Mouse (Mus musculus): ENCODE results near the gene Mypn. TPM values are rescaled to one million over a fixed set of nuclear protein-coding genes. Genes with fewer than 3 reads are reported as not detected.

Gene Mypn
- polyA plus RNA-seq, 1 experiment from 2014 or later = 0.60 TPM

- H3K4me2 ChIP-seq (ENCODE audit: low read depth, severe bottlenecking) = no peak overlapping the region
- no peak overlapping the region for H3K27ac ChIP-seq (replicated peaks; ENCODE audit: low read depth, low read length)
- H3K4me1 ChIP-seq (ENCODE audit: control insufficient read depth, insufficient read depth, low read length) = no peaks in the 10 kb centered on the region
- no peaks in the 10 kb centered on the region for H3K36me3 ChIP-seq (ENCODE audit: control insufficient read depth, insufficient read depth, low read length)
- no peak overlapping the region for H3K9ac ChIP-seq (ENCODE audit: low read length)
- no peak for ATAC-seq (ENCODE audit: insufficient number of reproducible peaks, low FRiP score, low TSS enrichment, low read depth)
- no peaks in the 10 kb centered on the region for H3K9me3 ChIP-seq (ENCODE audit: control insufficient read depth, low read length)
- H3K4me3 ChIP-seq (ENCODE audit: low read depth, low read length) = no peak overlapping the region
- DNase-seq (ENCODE audit: low spot score) = no peak
- WGBS = 87% methylated on average over 8 of the region's 8 CpGs
- no peaks in the 10 kb centered on the region for H3K27me3 ChIP-seq (ENCODE audit: control insufficient read depth, insufficient read depth, low read length)
Observed at GRCm38 (mm10) chr10:63123141-63123540, 80.6 kb downstream of the Mypn start.

GRCm38 (mm10) chr10:63122516-63122915 lies 81.2 kb downstream of the Mypn start:
- DNase-seq (ENCODE audit: low spot score) (peak; percentile 48), ATAC-seq (ENCODE audit: insufficient number of reproducible peaks, low FRiP score, low TSS enrichment, low read depth) (peak; percentile 47; the same call in 1 of the 2 replicates)
- Histone ChIP-seq H3K27me3 (ENCODE audit: control insufficient read depth, insufficient read depth, low read length) (no peaks in the 10 kb centered on the region), H3K4me3 (ENCODE audit: low read depth, low read length) (no peak overlapping the region), H3K9me3 (ENCODE audit: control insufficient read depth, low read length) (no peaks in the 10 kb centered on the region), H3K36me3 (ENCODE audit: control insufficient read depth, insufficient read depth, low read length) (no peaks in the 10 kb centered on the region), H3K4me2 (ENCODE audit: low read depth, severe bottlenecking) (no peak overlapping the region), H3K4me1 (ENCODE audit: control insufficient read depth, insufficient read depth, low read length) (no peaks in the 10 kb centered on the region), H3K9ac (ENCODE audit: low read length) (no peak overlapping the region), H3K27ac (replicated peaks; ENCODE audit: low read depth, low read length) (no peak overlapping the region)
- WGBS = 30% methylated on average over 8 of the region's 8 CpGs

GRCm38 (mm10) chr10:63121961-63122360 lies 81.8 kb downstream of the Mypn start:
- ATAC-seq (ENCODE audit: insufficient number of reproducible peaks, low FRiP score, low TSS enrichment, low read depth) (no peak), DNase-seq (ENCODE audit: low spot score) (no peak)
- Histone ChIP-seq H3K36me3 (ENCODE audit: control insufficient read depth, insufficient read depth, low read length) (no peaks in the 10 kb centered on the region), H3K9ac (ENCODE audit: low read length) (no peak overlapping the region), H3K4me2 (ENCODE audit: low read depth, severe bottlenecking) (no peak overlapping the region), H3K4me1 (ENCODE audit: control insufficient read depth, insufficient read depth, low read length) (no peaks in the 10 kb centered on the region), H3K27me3 (ENCODE audit: control insufficient read depth, insufficient read depth, low read length) (no peaks in the 10 kb centered on the region), H3K4me3 (ENCODE audit: low read depth, low read length) (no peak overlapping the region), H3K9me3 (ENCODE audit: control insufficient read depth, low read length) (no peaks in the 10 kb centered on the region), H3K27ac (replicated peaks; ENCODE audit: low read depth, low read length) (no peak overlapping the region)
- 88% methylated on average over 14 of the region's 14 CpGs for WGBS

- Histone ChIP-seq H3K27ac (replicated peaks; ENCODE audit: low read depth, low read length) (no peak overlapping the region), H3K36me3 (ENCODE audit: control insufficient read depth, insufficient read depth, low read length) (no peaks in the 10 kb centered on the region), H3K27me3 (ENCODE audit: control insufficient read depth, insufficient read depth, low read length) (no peaks in the 10 kb centered on the region), H3K4me2 (ENCODE audit: low read depth, severe bottlenecking) (no peak overlapping the region), H3K4me1 (ENCODE audit: control insufficient read depth, insufficient read depth, low read length) (no peaks in the 10 kb centered on the region), H3K4me3 (ENCODE audit: low read depth, low read length) (no peak overlapping the region), H3K9ac (ENCODE audit: low read length) (no peak overlapping the region), H3K9me3 (ENCODE audit: control insufficient read depth, low read length) (no peaks in the 10 kb centered on the region)
- WGBS = 81% methylated on average over 14 of the region's 14 CpGs
- ATAC-seq (ENCODE audit: insufficient number of reproducible peaks, low FRiP score, low TSS enrichment, low read depth) = no peak
- no peak for DNase-seq (ENCODE audit: low spot score)
Observed at GRCm38 (mm10) chr10:63119916-63120315, 83.8 kb downstream of the Mypn start.

- no peaks in the 10 kb centered on the region for H3K9me3 ChIP-seq (ENCODE audit: control insufficient read depth, low read length)
- H3K27ac ChIP-seq (replicated peaks; ENCODE audit: low read depth, low read length) = no peak overlapping the region
- H3K27me3 ChIP-seq (ENCODE audit: control insufficient read depth, insufficient read depth, low read length) = no peaks in the 10 kb centered on the region
- no peak for DNase-seq (ENCODE audit: low spot score)
- H3K4me2 ChIP-seq (ENCODE audit: low read depth, severe bottlenecking) = no peak overlapping the region
- no peak for ATAC-seq (ENCODE audit: insufficient number of reproducible peaks, low FRiP score, low TSS enrichment, low read depth)
- H3K4me1 ChIP-seq (ENCODE audit: control insufficient read depth, insufficient read depth, low read length) = no peaks in the 10 kb centered on the region
- no peak overlapping the region for H3K4me3 ChIP-seq (ENCODE audit: low read depth, low read length)
- no peak overlapping the region for H3K9ac ChIP-seq (ENCODE audit: low read length)
- H3K36me3 ChIP-seq (ENCODE audit: control insufficient read depth, insufficient read depth, low read length) = no peaks in the 10 kb centered on the region
- 93% methylated on average over 8 of the region's 8 CpGs for WGBS
Observed at GRCm38 (mm10) chr10:63117583-63117982, 86.2 kb downstream of the Mypn start.

- Histone ChIP-seq H3K9me3 (ENCODE audit: control insufficient read depth, low read length) (no peaks in the 10 kb centered on the region), H3K36me3 (ENCODE audit: control insufficient read depth, insufficient read depth, low read length) (no peaks in the 10 kb centered on the region), H3K27me3 (ENCODE audit: control insufficient read depth, insufficient read depth, low read length) (no peaks in the 10 kb centered on the region), H3K27ac (replicated peaks; ENCODE audit: low read depth, low read length) (no peak overlapping the region), H3K4me1 (ENCODE audit: control insufficient read depth, insufficient read depth, low read length) (no peaks in the 10 kb centered on the region), H3K4me3 (ENCODE audit: low read depth, low read length) (no peak overlapping the region), H3K4me2 (ENCODE audit: low read depth, severe bottlenecking) (no peak overlapping the region), H3K9ac (ENCODE audit: low read length) (no peak overlapping the region)
- DNase-seq (ENCODE audit: low spot score) = no peak
- WGBS = 93% methylated on average over 9 of the region's 9 CpGs
- ATAC-seq (ENCODE audit: insufficient number of reproducible peaks, low FRiP score, low TSS enrichment, low read depth) = no peak
Observed at GRCm38 (mm10) chr10:63116376-63116775, 87.4 kb downstream of the Mypn start.

- no peak for ATAC-seq (ENCODE audit: insufficient number of reproducible peaks, low FRiP score, low TSS enrichment, low read depth)
Observed at GRCm38 (mm10) chr10:63115881-63116280, 87.9 kb downstream of the Mypn start.

GRCm38 (mm10) chr10:63113716-63114360 lies 89.9 kb downstream of the Mypn start:
- no peak overlapping the region for H3K4me3 ChIP-seq (ENCODE audit: low read depth, low read length)
- no peak overlapping the region for H3K9ac ChIP-seq (ENCODE audit: low read length)
- no peaks in the 10 kb centered on the region for H3K9me3 ChIP-seq (ENCODE audit: control insufficient read depth, low read length)
- ATAC-seq (ENCODE audit: insufficient number of reproducible peaks, low FRiP score, low TSS enrichment, low read depth) (no peak), DNase-seq (ENCODE audit: low spot score) (no peak)
- no peak overlapping the region for H3K27ac ChIP-seq (replicated peaks; ENCODE audit: low read depth, low read length)
- WGBS = 85% methylated on average over 6 of the region's 6 CpGs
- H3K4me2 ChIP-seq (ENCODE audit: low read depth, severe bottlenecking) = no peak overlapping the region
- no peaks in the 10 kb centered on the region for H3K4me1 ChIP-seq (ENCODE audit: control insufficient read depth, insufficient read depth, low read length)
- no peaks in the 10 kb centered on the region for H3K36me3 ChIP-seq (ENCODE audit: control insufficient read depth, insufficient read depth, low read length)
- no peaks in the 10 kb centered on the region for H3K27me3 ChIP-seq (ENCODE audit: control insufficient read depth, insufficient read depth, low read length)

More at GRCm38 (mm10) chr10:63115881-63116280, 87.9 kb downstream of the Mypn start:
- H3K27me3 ChIP-seq (ENCODE audit: control insufficient read depth, insufficient read depth, low read length) = no peaks in the 10 kb centered on the region
- no peak overlapping the region for H3K27ac ChIP-seq (replicated peaks; ENCODE audit: low read depth, low read length)
- H3K9me3 ChIP-seq (ENCODE audit: control insufficient read depth, low read length) = no peaks in the 10 kb centered on the region
- 88% methylated on average over 15 of the region's 15 CpGs for WGBS
- H3K4me2 ChIP-seq (ENCODE audit: low read depth, severe bottlenecking) = no peak overlapping the region
- H3K4me3 ChIP-seq (ENCODE audit: low read depth, low read length) = no peak overlapping the region
- H3K4me1 ChIP-seq (ENCODE audit: control insufficient read depth, insufficient read depth, low read length) = no peaks in the 10 kb centered on the region
- H3K36me3 ChIP-seq (ENCODE audit: control insufficient read depth, insufficient read depth, low read length) = no peaks in the 10 kb centered on the region
- H3K9ac ChIP-seq (ENCODE audit: low read length) = no peak overlapping the region
- DNase-seq (ENCODE audit: low spot score) = no peak

Data from limb, embryonic 11.5 days (tissue).